Mouse (Mus musculus) intestine, embryonic 16.5 days (tissue): Measurements from ENCODE around the gene Gm7579. TPM values are rescaled to one million over a fixed set of nuclear protein-coding genes. Genes with fewer than 3 reads are reported as not detected.
"Not testable (repeated sequence)": the region's sequence is repeated elsewhere in the genome, so short reads cannot be mapped to it uniquely, and the experiment has no call there.

Source experiments
- ATAC-seq: fragments of 200-750 bp; cut with Nextera tagmentation; 2 replicates; pipeline ENCODE4 v1.8.0; 2017; ENCODE audit warnings: moderate TSS enrichment, moderate library complexity
- H3K27ac ChIP-seq: fragments of 300-500 bp; sonication (generic); 2 replicates; pipeline ENCODE4 v1.5.1; 2014; ENCODE audit warnings: mild to moderate bottlenecking, low read length
- H3K27me3 ChIP-seq: fragments of 300-500 bp; sonication (generic); replicated peaks from 2 replicates; pipeline ENCODE4 v1.6.1; 2014; ENCODE audit warnings: low read length, control low read depth, mixed read lengths; ENCODE audit not compliant: control insufficient read depth, insufficient read depth
- H3K36me3 ChIP-seq: fragments of 300-500 bp; sonication (generic); 2 replicates; pipeline ENCODE4 v1.6.1; 2014; ENCODE audit warnings: low read length, control low read depth; ENCODE audit not compliant: control insufficient read depth, insufficient read depth
- H3K4me1 ChIP-seq: fragments of 300-500 bp; sonication (generic); 2 replicates; pipeline ENCODE4 v1.6.1; 2014; ENCODE audit warnings: low read length, control low read depth, mixed read lengths; ENCODE audit not compliant: control insufficient read depth, insufficient read depth
- H3K4me2 ChIP-seq: fragments of 300-500 bp; sonication (generic); 2 replicates; pipeline ENCODE4 v1.6.1; 2014; ENCODE audit warnings: low read depth, low read length, control low read depth
- H3K4me3 ChIP-seq: fragments of 300-500 bp; sonication (generic); 2 replicates; pipeline ENCODE4 v1.5.1; 2014; ENCODE audit warnings: mild to moderate bottlenecking, low read length
- H3K9ac ChIP-seq: fragments of 300-500 bp; sonication (generic); 2 replicates; pipeline ENCODE4 v1.6.1; 2014; ENCODE audit warnings: low read depth, low read length
- H3K9me3 ChIP-seq: fragments of 300-500 bp; sonication (generic); 2 replicates; pipeline ENCODE4 v1.6.1; 2016; ENCODE audit warnings: low read length, control low read depth; ENCODE audit not compliant: control insufficient read depth
- WGBS: fragments of 180-500 bp; shearing (Covaris S2); extraction: QIAGEN DNeasy Blood & Tissue Kit; methylation state at CpG from one replicate; pipeline ENCODE4 v1.1.7; 2014; 5-methylcytosine and 5-hydroxymethylcytosine counted together
- polyA plus RNA-seq: library from polyadenylated mRNA; unstranded; fragments of >200 nt; fragmentation: Nextera tagmentation; extraction: Ambion mirVana; gene quantifications from 2 replicates; pipeline ENCODE4 v1.2.1, GENCODE M21; 2015

Gm7579 gene
- polyA plus RNA-seq: not detected in 2 replicates

- Histone ChIP-seq H3K9me3 (no peaks in the 10 kb centered on the region; the same call in 1 of the 2 replicates), H3K36me3 (no peaks in the 10 kb centered on the region), H3K27me3 (no peaks in the 10 kb centered on the region), H3K9ac (no peak within 1 kb of the TSS), H3K4me2 (no peak within 1 kb of the TSS), H3K4me3 (no peak within 1 kb of the TSS), H3K27ac (no peak within 1 kb of the TSS), H3K4me1 (no peaks in the 10 kb centered on the region)
- no peak for ATAC-seq
- WGBS: 68% methylated on average over 1 of the region's 1 CpGs
These were observed at the start of gene Gm7579 for GRCm38 (mm10) chr7:142211559-142211958. Gm7579 (plus strand) TSS chr7:142211859.

- ATAC-seq, H3K4me3 ChIP-seq, H3K4me1 ChIP-seq, H3K9me3 ChIP-seq, H3K27me3 ChIP-seq, H3K9ac ChIP-seq, H3K27ac ChIP-seq, H3K4me2 ChIP-seq, H3K36me3 ChIP-seq: not testable (repeated sequence)
These were observed 46.0 kb upstream of the Gm7579 start, which contains the start of gene Gm4553 for GRCm38 (mm10) chr7:142165639-142166038. Gm4553 (minus strand) TSS chr7:142165739.

- H3K4me1 ChIP-seq: no peaks in the 10 kb centered on the region
- H3K27me3 ChIP-seq: no peaks in the 10 kb centered on the region
- no peak for ATAC-seq
- H3K4me2 ChIP-seq: no peak overlapping the region
- no peak overlapping the region for H3K9ac ChIP-seq
- no peak overlapping the region for H3K27ac ChIP-seq
- 50% methylated on average over 3 of the region's 3 CpGs for WGBS
- no peaks in the 10 kb centered on the region for H3K36me3 ChIP-seq
- no peak overlapping the region for H3K4me3 ChIP-seq
- H3K9me3 ChIP-seq: no peaks in the 10 kb centered on the region
These were observed 41.8 kb upstream of the Gm7579 start for GRCm38 (mm10) chr7:142169836-142170235.

GRCm38 (mm10) chr7:142175905-142176304 lies 35.8 kb upstream of the Gm7579 start, which contains the start of gene Krtap5-2:
Krtap5-2 (minus strand) TSS chr7:142176005.
- not testable (repeated sequence) for H3K4me2 ChIP-seq, H3K4me1 ChIP-seq, H3K9ac ChIP-seq, H3K4me3 ChIP-seq, H3K27me3 ChIP-seq, H3K36me3 ChIP-seq, H3K9me3 ChIP-seq, H3K27ac ChIP-seq, ATAC-seq

GRCm38 (mm10) chr7:142178685-142179084 lies 33.0 kb upstream of the Gm7579 start:
- no peak for ATAC-seq
- Histone ChIP-seq H3K4me1 (no peaks in the 10 kb centered on the region), H3K27me3 (no peaks in the 10 kb centered on the region), H3K4me3 (no peak overlapping the region), H3K4me2 (no peak overlapping the region), H3K9me3 (no peaks in the 10 kb centered on the region), H3K27ac (no peak overlapping the region), H3K36me3 (no peaks in the 10 kb centered on the region), H3K9ac (no peak overlapping the region)
- WGBS: 76% methylated on average over 1 of the region's 1 CpGs

GRCm38 (mm10) chr7:142181021-142181420 lies 30.6 kb upstream of the Gm7579 start:
- Histone ChIP-seq H3K4me2 (no peak overlapping the region), H3K9me3 (no peaks in the 10 kb centered on the region), H3K36me3 (no peaks in the 10 kb centered on the region), H3K4me1 (no peaks in the 10 kb centered on the region), H3K9ac (no peak overlapping the region), H3K27me3 (no peaks in the 10 kb centered on the region), H3K27ac (no peak overlapping the region), H3K4me3 (no peak overlapping the region)
- WGBS: 60% methylated on average over 1 of the region's 1 CpGs
- ATAC-seq: no peak

GRCm38 (mm10) chr7:142188156-142188555 lies 23.5 kb upstream of the Gm7579 start:
- Histone ChIP-seq H3K4me3 (no peak overlapping the region), H3K36me3 (no peaks in the 10 kb centered on the region), H3K4me1 (no peaks in the 10 kb centered on the region), H3K27ac (no peak overlapping the region), H3K27me3 (no peaks in the 10 kb centered on the region), H3K9ac (no peak overlapping the region), H3K4me2 (no peak overlapping the region), H3K9me3 (no peaks in the 10 kb centered on the region)
- WGBS: 70% methylated on average over 2 of the region's 2 CpGs
- no peak for ATAC-seq

GRCm38 (mm10) chr7:142190289-142190688 lies 21.4 kb upstream of the Gm7579 start, which contains the start of gene Gm10153:
Gm10153 (minus strand) TSS chr7:142190389.
- no peak for ATAC-seq
- Histone ChIP-seq H3K4me2 (no peak within 1 kb of the TSS), H3K27me3 (no peaks in the 10 kb centered on the region), H3K9me3 (no peaks in the 10 kb centered on the region; the same call in 1 of the 2 replicates), H3K4me1 (no peaks in the 10 kb centered on the region), H3K27ac (no peak within 1 kb of the TSS), H3K9ac (no peak within 1 kb of the TSS), H3K36me3 (no peaks in the 10 kb centered on the region), H3K4me3 (no peak within 1 kb of the TSS)
- WGBS: 39% methylated on average over 2 of the region's 2 CpGs

GRCm38 (mm10) chr7:142198748-142199147 lies 12.9 kb upstream of the Gm7579 start:
- no peak overlapping the region for H3K9ac ChIP-seq
- H3K36me3 ChIP-seq: no peaks in the 10 kb centered on the region
- H3K27ac ChIP-seq: no peak overlapping the region
- no peak overlapping the region for H3K4me2 ChIP-seq
- H3K27me3 ChIP-seq: peaks cover 2% of the 10 kb centered on the region; the same call in 1 of the 2 replicates
- H3K4me1 ChIP-seq: no peaks in the 10 kb centered on the region
- WGBS: 78% methylated on average over 2 of the region's 2 CpGs
- no peak for ATAC-seq
- no peak overlapping the region for H3K4me3 ChIP-seq
- no peaks in the 10 kb centered on the region; the same call in 1 of the 2 replicates for H3K9me3 ChIP-seq

- WGBS: 65% methylated on average over 1 of the region's 1 CpGs
These were observed 10.6 kb upstream of the Gm7579 start, which contains the start of gene Krtap5-3 for GRCm38 (mm10) chr7:142201064-142201463. Krtap5-3 (plus strand) TSS chr7:142201364.

More at GRCm38 (mm10) chr7:142201064-142201463, 10.6 kb upstream of the Gm7579 start, which contains the start of gene Krtap5-3:
- Histone ChIP-seq H3K4me1 (no peaks in the 10 kb centered on the region), H3K4me2 (no peak within 1 kb of the TSS), H3K4me3 (no peak within 1 kb of the TSS), H3K36me3 (no peaks in the 10 kb centered on the region), H3K27me3 (peaks cover 2% of the 10 kb centered on the region; the same call in 1 of the 2 replicates), H3K9ac (no peak within 1 kb of the TSS), H3K27ac (no peak within 1 kb of the TSS), H3K9me3 (no peaks in the 10 kb centered on the region)
- no peak for ATAC-seq
